Comparison of ENCODE assay signal across 18 mouse cellular contexts in the genomic region with DNA sequence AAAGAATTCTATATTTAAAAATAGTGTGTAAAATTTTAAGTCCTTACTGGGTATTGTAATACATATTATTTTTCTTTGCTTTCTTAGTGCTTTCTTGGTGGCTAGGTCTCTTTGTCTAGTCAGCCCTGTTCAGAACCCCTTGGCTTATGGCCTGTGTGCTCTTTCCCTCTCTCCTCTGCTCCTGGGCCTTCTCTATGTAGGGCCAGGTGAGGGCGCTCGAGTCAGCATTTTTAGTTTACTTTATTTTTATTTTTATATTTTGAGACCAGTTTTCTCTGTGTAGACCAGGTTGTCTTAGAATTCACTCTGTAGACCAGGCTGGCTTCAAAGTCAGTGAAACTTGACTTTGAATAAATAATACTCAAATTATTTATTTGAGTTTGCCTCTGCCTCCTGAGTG. TPM values are rescaled to one million over a fixed set of nuclear protein-coding genes. Genes with fewer than 3 reads are reported as not detected.
DNase-seq lines count a peak whose midpoint lies in the region; ATAC-seq and TF ChIP-seq lines count a peak whose summit lies in the region.
"Had no signal": no experiment of that assay in that cellular context is flagged by ENCODE, and none has a peak within 500 bp of the region (broad histone marks: within the 10 kb centered on the region; RNA-seq: fewer than 3 reads in every experiment).

No protein-coding gene starts in this region.

- no peaks in the 10 kb centered on the region for H3K9me3 ChIP-seq in heart, embryonic 10.5 days
- H3K9me3 ChIP-seq in liver, embryonic 12.5 days (replicated peaks): no peaks in the 10 kb centered on the region
- H3K9me3 ChIP-seq: embryonic facial prominence, embryonic 10.5 days; forebrain, embryonic 15.5 days; G1E; liver, embryonic 13.5 days; neural tube, embryonic 15.5 days had no signal

- peak; percentile 29 for TF ChIP-seq CTCF in heart, adult 2 months (IDR thresholded peaks at IDR 0.05)
- TF ChIP-seq CTCF in liver, adult 2 months (IDR thresholded peaks at IDR 0.05; ENCODE audit: low read depth, low read length): peak; percentile 54; the same call in 1 of the 2 replicates

- TF ChIP-seq EP300 in heart, adult 2 months (IDR thresholded peaks at IDR 0.05; ENCODE audit: insufficient read depth, low read depth, low read length): no peak

- DNase-seq in heart, adult 2 months: no peak
- DNase-seq in heart, embryonic 10.5 days (ENCODE audit: low spot score): no peak
- DNase-seq in liver, adult 2 months (ENCODE audit: extremely low read depth, low read depth, low spot score): no peak
- DNase-seq in A20 (ENCODE audit: low read depth, low spot score): peak; percentile 30
- peak; percentile 74 for DNase-seq in adipocyte (ENCODE audit: low spot score)
- no peak for DNase-seq in heart, postnatal 25 days (ENCODE audit: low spot score)
- DNase-seq in right cerebral cortex, postnatal 10 days (ENCODE audit: low spot score in 2 of 2): no peak
- DNase-seq: adrenal gland, postnatal 10 days; cerebellum, adult 11-12 months; cerebellum, postnatal 25 days; kidney, adult 11 months; liver, embryonic 13.5 days had no signal

- 70% methylated on average over 2 of the region's 2 CpGs for WGBS in heart, adult 2 months
- WGBS in heart, embryonic 10.5 days: 66% methylated on average over 2 of the region's 2 CpGs
- 55% methylated on average over 2 of the region's 2 CpGs for WGBS in liver, adult 2 months
- WGBS in liver, embryonic 12.5 days (ENCODE audit: insufficient replicate concordance): 59% methylated on average over 2 of the region's 2 CpGs

- no peak overlapping the region for H3K4me2 ChIP-seq in liver, embryonic 12.5 days
- H3K4me2 ChIP-seq: forebrain, embryonic 15.5 days; liver, embryonic 13.5 days; neural tube, embryonic 15.5 days had no signal

- H3K27me3 ChIP-seq in heart, adult 2 months (ENCODE audit: control insufficient read depth, insufficient read depth, low read length): no peaks in the 10 kb centered on the region
- no peaks in the 10 kb centered on the region for H3K27me3 ChIP-seq in heart, embryonic 10.5 days (ENCODE audit: insufficient read depth, poor library complexity, severe bottlenecking)
- no peaks in the 10 kb centered on the region for H3K27me3 ChIP-seq in liver, adult 2 months (ENCODE audit: control insufficient read depth, insufficient read depth, low read length)
- no peaks in the 10 kb centered on the region for H3K27me3 ChIP-seq in liver, embryonic 12.5 days (replicated peaks)
- H3K27me3 ChIP-seq: forebrain, embryonic 15.5 days; liver, embryonic 13.5 days; neural tube, embryonic 15.5 days had no signal

- H3K4me1 ChIP-seq in heart, adult 2 months (ENCODE audit: control insufficient read depth, insufficient read depth, low read length): peaks cover 1% of the 10 kb centered on the region; the same call in 1 of the 2 replicates
- peaks cover 27% of the 10 kb centered on the region for H3K4me1 ChIP-seq in heart, embryonic 10.5 days
- H3K4me1 ChIP-seq in liver, adult 2 months (ENCODE audit: control insufficient read depth, insufficient read depth, low read length): peaks cover 3% of the 10 kb centered on the region; the same call in 1 of the 2 replicates
- H3K4me1 ChIP-seq in liver, embryonic 12.5 days: peaks cover 34% of the 10 kb centered on the region

- H3K36me3 ChIP-seq in heart, adult 2 months (ENCODE audit: control insufficient read depth, insufficient read depth, low read length): no peaks in the 10 kb centered on the region; the same call in 1 of the 2 replicates
- H3K36me3 ChIP-seq in heart, embryonic 10.5 days: peaks cover 73% of the 10 kb centered on the region
- H3K36me3 ChIP-seq in liver, adult 2 months (ENCODE audit: control insufficient read depth, insufficient read depth, low read length): peaks cover 4% of the 10 kb centered on the region; the same call in 1 of the 2 replicates
- H3K36me3 ChIP-seq in liver, embryonic 12.5 days: peaks cover 79% of the 10 kb centered on the region

- no peak overlapping the region for H3K27ac ChIP-seq in heart, adult 2 months
- H3K27ac ChIP-seq in heart, embryonic 10.5 days: no peak overlapping the region
- H3K27ac ChIP-seq in liver, adult 2 months (replicated peaks; ENCODE audit: insufficient read depth, low read depth, low read length): no peak overlapping the region
- no peak overlapping the region for H3K27ac ChIP-seq in liver, embryonic 12.5 days
- H3K27ac ChIP-seq: embryonic facial prominence, embryonic 10.5 days; forebrain, embryonic 15.5 days; liver, embryonic 13.5 days; neural tube, embryonic 15.5 days had no signal

- intact Hi-C loops in heart, adult 2 months (cut with DNase I): no loop called here
- intact Hi-C loops in heart, postnatal 25 days (cut with DNase I): no loop called here

- H3K9ac ChIP-seq in heart, adult 2 months (ENCODE audit: low read depth, low read length): no peak overlapping the region
- H3K9ac ChIP-seq in liver, adult 2 months (ENCODE audit: low read depth, low read length): no peak overlapping the region
- no peak overlapping the region for H3K9ac ChIP-seq in liver, embryonic 12.5 days
- H3K9ac ChIP-seq: forebrain, embryonic 15.5 days; liver, embryonic 13.5 days; neural tube, embryonic 15.5 days had no signal

- no peak for TF ChIP-seq POLR2A in heart, adult 2 months (IDR thresholded peaks at IDR 0.05; ENCODE audit: insufficient read depth, low read depth, low read length)
- no peak for TF ChIP-seq POLR2A in liver, adult 2 months (IDR thresholded peaks at IDR 0.05; ENCODE audit: extremely low read depth, insufficient read depth, low read length)

- H3K4me3 ChIP-seq in heart, adult 2 months: no peak overlapping the region
- no peak overlapping the region for H3K4me3 ChIP-seq in heart, embryonic 10.5 days
- no peak overlapping the region for H3K4me3 ChIP-seq in liver, adult 2 months (ENCODE audit: insufficient read depth, low read depth, low read length)
- H3K4me3 ChIP-seq in liver, embryonic 12.5 days: no peak overlapping the region
- H3K4me3 ChIP-seq: embryonic facial prominence, embryonic 10.5 days; erythroblast, embryonic 14.5 days; forebrain, embryonic 15.5 days; liver, embryonic 13.5 days; neural tube, embryonic 15.5 days had no signal

- ATAC-seq in liver, embryonic 12.5 days: no peak
- ATAC-seq: forebrain, embryonic 15.5 days had no signal

- no peaks in the 10 kb centered on the region for H3K79me2 ChIP-seq in heart, adult 2 months (replicated peaks; ENCODE audit: control insufficient read depth, insufficient read depth, low read length)
- H3K79me2 ChIP-seq in liver, adult 2 months (ENCODE audit: control insufficient read depth, insufficient read depth, low read length): no peaks in the 10 kb centered on the region

RNA-seq across cellular contexts. Expression of a gene that starts 4.7 kb away (rescaled TPM):
- total RNA-seq in heart, adult 2 months (2021): 10 to 100 TPM; 10.2 to 11.3 TPM
- 15.4 and 22.2 TPM in 2 replicates for polyA plus RNA-seq in heart, adult 2 months (2012; rRNA removed)
- polyA plus RNA-seq in heart, embryonic 10.5 days (2016; fragmentation: Nextera tagmentation; extraction: Ambion mirVana): 38.1 and 39.3 TPM in 2 replicates
- 5.3 and 6.4 TPM in 2 replicates for total RNA-seq in liver, adult 2 months (2014; rRNA removed)
- polyA plus RNA-seq in liver, adult 2 months (2012; rRNA removed): 7.0 and 8.4 TPM in 2 replicates
- 28.9 and 30.3 TPM in 2 replicates for polyA plus RNA-seq in liver, embryonic 12.5 days (2016; fragmentation: Nextera tagmentation; extraction: Ambion mirVana)
- 10 to 100 TPM; 12.3 to 12.4 TPM for total RNA-seq in heart, postnatal 25 days (2021)

RNA-seq across cellular contexts. Expression of a gene that starts 58.1 kb away (rescaled TPM):
- 10 to 100 TPM; 17.6 to 19.3 TPM for total RNA-seq in heart, adult 2 months (2021)
- 23.3 and 28.9 TPM in 2 replicates for polyA plus RNA-seq in heart, adult 2 months (2012; rRNA removed)
- 43.3 and 45.4 TPM in 2 replicates for polyA plus RNA-seq in heart, embryonic 10.5 days (2016; fragmentation: Nextera tagmentation; extraction: Ambion mirVana)
- 42.2 and 52.3 TPM in 2 replicates for total RNA-seq in liver, adult 2 months (2014; rRNA removed)
- polyA plus RNA-seq in liver, adult 2 months (2012; rRNA removed): 38.0 and 38.7 TPM in 2 replicates
- 28.4 and 30.0 TPM in 2 replicates for polyA plus RNA-seq in liver, embryonic 12.5 days (2016; fragmentation: Nextera tagmentation; extraction: Ambion mirVana)
- total RNA-seq in heart, postnatal 25 days (2021): 10 to 100 TPM; 20.7 to 22.3 TPM

Comparison
In these comparisons a context has a peak if more than half of its experiments do, and no peak if none do; other contexts are left out.
1. DNase-seq: peak in A20 (single experiment) and adipocyte (single experiment); none in heart, adult 2 months (0 of 2), heart, embryonic 10.5 days (single experiment), liver, adult 2 months (single experiment), heart, postnatal 25 days (single experiment) and right cerebral cortex, postnatal 10 days (0 of 2).